Mouse (Mus musculus) heart, postnatal 0 days (tissue): Measurements from ENCODE around the gene Nox4.

Source experiments
- CTCF ChIP-seq: IDR thresholded peaks from 2 replicates; pipeline ENCODE4 v1.5.1; 2016; ENCODE audit warnings: antibody characterized with exemption, control low read depth, low read depth
- EP300 ChIP-seq: IDR thresholded peaks from 2 replicates; pipeline ENCODE4 v1.6.1; 2016; ENCODE audit warnings: antibody characterized with exemption, low read depth

- TF ChIP-seq CTCF (no peak), EP300 (no peak)
Measured at GRCm38 (mm10) chr7:87246940-87247339, 1.0 kb downstream of the Nox4 start.
